Mouse (Mus musculus) CD8-positive naive resting alpha-beta T cell, adult 2 months (primary cell): ENCODE measurements around the gene Plxna4.

ENCODE experiments used
- DNase-seq, 2 experiments: peaks; one replicate each; pipeline ENCODE4 v3.0.0; 2022; ENCODE audit warnings: low read depth in 2 of 2, low spot score in 2 of 2

Plxna4 gene

GRCm38 (mm10) chr6:32588056-32588671 is at the start of gene Plxna4:
Gene Plxna4 (minus strand): TSS chr6:32588192.
- DNase-seq: no peak

- DNase-seq: no peak
Measured at GRCm38 (mm10) chr6:32637568-32638183, 49.7 kb upstream of the Plxna4 start.

- DNase-seq: no peak
Measured at GRCm38 (mm10) chr6:32610712-32611111, 22.7 kb upstream of the Plxna4 start.

- no peak for DNase-seq
Measured at GRCm38 (mm10) chr6:32606787-32607186, 18.8 kb upstream of the Plxna4 start.

GRCm38 (mm10) chr6:32605581-32605980 is 17.6 kb upstream of the Plxna4 start:
- no peak for DNase-seq

GRCm38 (mm10) chr6:32604901-32605300 is 16.9 kb upstream of the Plxna4 start:
- DNase-seq: no peak

GRCm38 (mm10) chr6:32602130-32602529 is 14.1 kb upstream of the Plxna4 start:
- DNase-seq: no peak

GRCm38 (mm10) chr6:32601306-32601705 is 13.3 kb upstream of the Plxna4 start:
- DNase-seq: no peak

GRCm38 (mm10) chr6:32595591-32595990 is 7.6 kb upstream of the Plxna4 start:
- DNase-seq: no peak

- DNase-seq: no peak
Measured at GRCm38 (mm10) chr6:32590979-32591758, 3.2 kb upstream of the Plxna4 start.

- no peak for DNase-seq
Measured at GRCm38 (mm10) chr6:32589632-32590031, 1.6 kb upstream of the Plxna4 start.

GRCm38 (mm10) chr6:32587136-32588009 is 619 bp downstream of the Plxna4 start:
- no peak for DNase-seq

- DNase-seq: no peak
Measured at GRCm38 (mm10) chr6:32586821-32587135, 1.2 kb downstream of the Plxna4 start.

GRCm38 (mm10) chr6:32586390-32586789 is 1.6 kb downstream of the Plxna4 start:
- no peak for DNase-seq

- DNase-seq: no peak
Measured at GRCm38 (mm10) chr6:32585211-32585610, 2.8 kb downstream of the Plxna4 start.

GRCm38 (mm10) chr6:32584243-32584880 is 3.6 kb downstream of the Plxna4 start:
- no peak for DNase-seq

- no peak for DNase-seq
Measured at GRCm38 (mm10) chr6:32583582-32583981, 4.4 kb downstream of the Plxna4 start.

GRCm38 (mm10) chr6:32571485-32571884 is 16.5 kb downstream of the Plxna4 start:
- DNase-seq: no peak

- DNase-seq: no peak
Measured at GRCm38 (mm10) chr6:32570445-32570844, 17.5 kb downstream of the Plxna4 start.

GRCm38 (mm10) chr6:32569919-32570318 is 18.1 kb downstream of the Plxna4 start:
- no peak for DNase-seq

- no peak for DNase-seq
Measured at GRCm38 (mm10) chr6:32546915-32547314, 41.1 kb downstream of the Plxna4 start.
